Mouse (Mus musculus): Measurements from ENCODE around the gene Il23a. TPM values are rescaled to one million over a fixed set of nuclear protein-coding genes. Genes with fewer than 3 reads are reported as not detected.

The Il23a gene
- polyA plus RNA-seq, 1 experiment, result 0.05 TPM

DNA sequence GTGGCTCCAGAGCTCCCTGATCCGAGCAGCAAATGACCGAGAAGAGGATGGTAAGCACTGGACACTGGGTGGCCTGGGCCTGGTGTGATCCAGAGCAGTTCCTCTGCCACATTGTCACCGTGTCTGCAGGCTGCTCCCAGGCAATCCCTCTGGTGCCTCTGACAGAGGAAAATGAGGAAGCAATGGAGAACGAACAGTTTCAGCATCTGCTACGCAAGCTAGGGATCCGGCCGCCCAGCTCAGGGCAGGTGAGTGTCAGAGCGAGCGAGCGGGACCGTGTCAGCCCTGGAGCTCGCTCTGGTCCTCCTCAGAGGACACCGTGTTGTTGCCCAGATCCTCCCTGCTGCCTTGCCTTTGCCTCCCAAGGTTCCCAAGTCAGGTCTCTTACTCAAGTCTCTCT is 48.0 kb downstream of the Il23a start:
- H3K4me1 ChIP-seq (ENCODE audit: control insufficient read depth, insufficient read depth, low read length), result no peaks in the 10 kb centered on the region
- no peak for DNase-seq
- H3K36me3 ChIP-seq (ENCODE audit: control insufficient read depth, insufficient read depth, low read length), result no peaks in the 10 kb centered on the region
- TF ChIP-seq CTCF (conservative IDR thresholded peaks at IDR 0.05; ENCODE audit: insufficient read depth, insufficient read length, low read depth, low read length) (no peak), POLR2A (IDR thresholded peaks at IDR 0.05; ENCODE audit: low read depth, low read length) (no peak)
- H3K27me3 ChIP-seq (replicated peaks; ENCODE audit: control insufficient read depth, insufficient read depth, low read length), result no peaks in the 10 kb centered on the region
- H3K4me3 ChIP-seq (ENCODE audit: insufficient read depth, low read depth, low read length), result no peak overlapping the region
- 95% methylated on average over 13 of the region's 13 CpGs for WGBS
- H3K27ac ChIP-seq (ENCODE audit: insufficient read depth, low read depth, low read length), result no peak overlapping the region

DNA sequence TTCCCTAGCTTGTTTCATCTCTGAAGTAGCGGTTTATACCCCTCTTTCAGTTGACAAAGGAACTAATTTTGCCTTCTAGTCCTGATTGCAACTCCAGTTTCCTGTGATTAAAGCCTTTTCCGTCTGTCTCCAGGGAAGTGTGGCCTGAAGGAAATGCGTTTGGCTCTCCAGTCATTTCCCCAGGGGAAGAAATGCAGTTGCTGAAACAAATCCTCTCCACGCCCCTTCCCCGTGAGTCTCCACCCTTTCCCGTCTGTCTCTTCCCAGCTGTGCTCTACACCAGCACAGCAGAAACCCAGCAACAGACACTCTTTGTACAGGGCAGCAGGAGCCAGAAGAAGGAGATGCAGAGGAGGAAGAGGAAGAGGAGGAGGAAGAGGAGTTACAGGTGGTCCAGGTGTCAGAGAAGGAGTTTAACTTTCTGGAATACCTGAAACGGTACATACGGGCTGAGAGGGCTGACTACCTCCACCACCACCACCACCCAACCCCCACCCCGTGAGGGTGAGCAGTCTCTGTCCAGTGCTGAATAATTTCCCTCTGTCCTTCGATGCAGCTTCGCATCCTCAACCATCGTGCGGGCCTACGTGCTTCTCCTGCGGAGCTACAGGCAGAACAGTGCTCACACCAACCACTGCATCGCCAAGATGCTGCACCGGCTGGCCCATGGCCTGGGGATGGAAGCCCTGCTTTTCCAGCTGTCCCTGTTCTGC is 51.4 kb downstream of the Il23a start:
- Histone ChIP-seq H3K27me3 (replicated peaks; ENCODE audit: control insufficient read depth, insufficient read depth, low read length) (no peaks in the 10 kb centered on the region), H3K27ac (ENCODE audit: insufficient read depth, low read depth, low read length) (peak overlapping the region; percentile 96), H3K36me3 (ENCODE audit: control insufficient read depth, insufficient read depth, low read length) (no peaks in the 10 kb centered on the region), H3K4me1 (ENCODE audit: control insufficient read depth, insufficient read depth, low read length) (no peaks in the 10 kb centered on the region), H3K4me3 (ENCODE audit: insufficient read depth, low read depth, low read length) (peak overlapping the region; percentile 43)
- peak; percentile 79 for DNase-seq
- 70% methylated on average over 17 of the region's 17 CpGs for WGBS
- TF ChIP-seq POLR2A (IDR thresholded peaks at IDR 0.05; ENCODE audit: low read depth, low read length) (no peak), CTCF (conservative IDR thresholded peaks at IDR 0.05; ENCODE audit: insufficient read depth, insufficient read length, low read depth, low read length) (no peak)

Other genes with a start within 250 kb of the Il23a start
- 28.2 and 32.5 TPM in 2 replicates for gene Ptges3, start 239.8 kb downstream of the Il23a start, polyA plus RNA-seq (2012; rRNA removed)
- 4,550 and 7,521 TPM in 2 replicates for gene Atp5b, start 215.5 kb downstream of the Il23a start, polyA plus RNA-seq (2012; rRNA removed)
- gene Baz2a, start 207.2 kb downstream of the Il23a start, polyA plus RNA-seq (2012; rRNA removed), result 21.6 and 22.5 TPM in 2 replicates
- 69.0 and 70.1 TPM in 2 replicates for gene Rbms2, start 118.5 kb downstream of the Il23a start, polyA plus RNA-seq (2012; rRNA removed)
- gene Gls2, start 104.3 kb downstream of the Il23a start, polyA plus RNA-seq (2012; rRNA removed), result 0.33 and 0.61 TPM in 2 replicates
- 15.5 and 17.3 TPM in 2 replicates for gene Spryd4, start 86.9 kb downstream of the Il23a start, polyA plus RNA-seq (2012; rRNA removed)
- gene Mip, start 72.9 kb downstream of the Il23a start, polyA plus RNA-seq (2012; rRNA removed), result not detected in 2 replicates
- gene Timeless, start 66.7 kb downstream of the Il23a start, polyA plus RNA-seq (2012; rRNA removed), result 2.7 and 3.8 TPM in 2 replicates
- gene Apon, start 44.7 kb downstream of the Il23a start, polyA plus RNA-seq (2012; rRNA removed), result not detected in 2 replicates
- gene Apof, start 30.1 kb downstream of the Il23a start, polyA plus RNA-seq (2012; rRNA removed), result 0.08 and 0.30 TPM in 2 replicates
- gene Stat2, start 28.2 kb downstream of the Il23a start, polyA plus RNA-seq (2012; rRNA removed), result 18.6 TPM in 2 replicates
- gene Pan2, start 4.6 kb upstream of the Il23a start, polyA plus RNA-seq (2012; rRNA removed), result 18.1 and 21.1 TPM in 2 replicates
- gene Cnpy2, start 23.7 kb upstream of the Il23a start, polyA plus RNA-seq (2012; rRNA removed), result 90.8 and 118 TPM in 2 replicates
- 252 and 273 TPM in 2 replicates for gene Cs, start 39.0 kb upstream of the Il23a start, polyA plus RNA-seq (2012; rRNA removed)
- 58.7 and 72.3 TPM in 2 replicates for gene Coq10a, start 70.2 kb upstream of the Il23a start, polyA plus RNA-seq (2012; rRNA removed)
- gene Ankrd52, start 78.4 kb upstream of the Il23a start, polyA plus RNA-seq (2012; rRNA removed), result 21.5 and 22.5 TPM in 2 replicates
- 114 and 137 TPM in 2 replicates for gene Slc39a5, start 102.5 kb upstream of the Il23a start, polyA plus RNA-seq (2012; rRNA removed)
- 33.2 and 37.8 TPM in 2 replicates for gene Nabp2, start 112.7 kb upstream of the Il23a start, polyA plus RNA-seq (2012; rRNA removed)
- gene Rnf41, start 112.9 kb upstream of the Il23a start, polyA plus RNA-seq (2012; rRNA removed), result 19.5 and 19.6 TPM in 2 replicates
- gene Smarcc2, start 160.5 kb upstream of the Il23a start, polyA plus RNA-seq (2012; rRNA removed), result 81.3 and 81.4 TPM in 2 replicates
- 897 and 1,416 TPM in 2 replicates for gene Myl6, start 195.4 kb upstream of the Il23a start, polyA plus RNA-seq (2012; rRNA removed)
- gene Myl6b, start 199.9 kb upstream of the Il23a start, polyA plus RNA-seq (2012; rRNA removed), result 8.4 and 10.6 TPM in 2 replicates
- 24.5 and 25.5 TPM in 2 replicates for gene Esyt1, start 227.1 kb upstream of the Il23a start, polyA plus RNA-seq (2012; rRNA removed)
- 10.0 and 11.3 TPM in 2 replicates for gene Zc3h10, start 249.0 kb upstream of the Il23a start, polyA plus RNA-seq (2012; rRNA removed)